Mouse (Mus musculus): ENCODE data around the gene Rsph4a. TPM values are rescaled to one million over a fixed set of nuclear protein-coding genes. Genes with fewer than 3 reads are reported as not detected.
A peak's percentile ranks its signal among the peaks of the same experiment; 100 is the strongest.

The Rsph4a gene
- polyA plus RNA-seq, 1 experiment from 2014 or later: 0.24 TPM

DNA sequence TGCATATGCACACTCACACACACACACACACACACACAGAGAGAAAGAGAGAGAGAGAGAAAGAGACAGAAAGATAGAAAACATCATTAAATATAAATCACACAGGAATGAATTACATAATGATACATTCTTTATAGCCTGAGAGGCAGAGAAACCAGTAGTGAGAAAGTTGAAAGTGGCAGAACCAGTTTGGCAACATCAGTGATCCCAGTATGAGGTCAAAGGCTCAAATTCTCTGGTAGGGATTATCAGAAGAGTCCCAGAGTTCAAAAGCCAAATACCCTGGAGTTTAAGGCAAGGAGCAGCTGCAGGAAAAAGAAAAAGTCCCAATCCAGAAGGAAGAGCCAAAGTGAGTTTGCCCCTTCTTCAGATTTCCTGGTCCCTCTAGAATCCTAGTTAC, 35.8 kb downstream of the Rsph4a start:
- Histone ChIP-seq H3K4me1 (replicated peaks; ENCODE audit: control insufficient read depth, insufficient read depth, low read length) (no peaks in the 10 kb centered on the region), H3K9ac (ENCODE audit: low read length) (no peak overlapping the region), H3K4me3 (ENCODE audit: low read depth, low read length) (no peak overlapping the region), H3K27me3 (ENCODE audit: control insufficient read depth, insufficient read depth, low read length) (no peaks in the 10 kb centered on the region), H3K4me2 (ENCODE audit: low read depth, low read length, severe bottlenecking) (no peak overlapping the region), H3K9me3 (ENCODE audit: control insufficient read depth, low read length) (no peaks in the 10 kb centered on the region), H3K27ac (ENCODE audit: low read depth, low read length) (no peak overlapping the region), H3K36me3 (ENCODE audit: control insufficient read depth, insufficient read depth, low read length) (peaks cover 5% of the 10 kb centered on the region; the same call in 1 of the 2 replicates)
- ATAC-seq (replicated peaks; ENCODE audit: low FRiP score) (no peak), DNase-seq (ENCODE audit: low spot score) (no peak)

GRCm38 (mm10) chr10:33945390-33945789, 40.5 kb downstream of the Rsph4a start:
- DNase-seq (ENCODE audit: low spot score): no peak
- H3K4me3 ChIP-seq (ENCODE audit: low read depth, low read length): no peak overlapping the region
- no peaks in the 10 kb centered on the region for H3K27me3 ChIP-seq (ENCODE audit: control insufficient read depth, insufficient read depth, low read length)
- H3K4me1 ChIP-seq (replicated peaks; ENCODE audit: control insufficient read depth, insufficient read depth, low read length): 0 out of 2 replicates have a peak, but pooled peaks cover 2% of the 10 kb centered on the region
- no peak overlapping the region for H3K4me2 ChIP-seq (ENCODE audit: low read depth, low read length, severe bottlenecking)
- WGBS: 90% methylated on average over 3 of the region's 3 CpGs
- H3K9ac ChIP-seq (ENCODE audit: low read length): no peak overlapping the region
- H3K36me3 ChIP-seq (ENCODE audit: control insufficient read depth, insufficient read depth, low read length): no peaks in the 10 kb centered on the region; the same call in 1 of the 2 replicates
- H3K9me3 ChIP-seq (ENCODE audit: control insufficient read depth, low read length): no peaks in the 10 kb centered on the region
- ATAC-seq (replicated peaks; ENCODE audit: low FRiP score): no peak
- no peak overlapping the region for H3K27ac ChIP-seq (ENCODE audit: low read depth, low read length)

DNA sequence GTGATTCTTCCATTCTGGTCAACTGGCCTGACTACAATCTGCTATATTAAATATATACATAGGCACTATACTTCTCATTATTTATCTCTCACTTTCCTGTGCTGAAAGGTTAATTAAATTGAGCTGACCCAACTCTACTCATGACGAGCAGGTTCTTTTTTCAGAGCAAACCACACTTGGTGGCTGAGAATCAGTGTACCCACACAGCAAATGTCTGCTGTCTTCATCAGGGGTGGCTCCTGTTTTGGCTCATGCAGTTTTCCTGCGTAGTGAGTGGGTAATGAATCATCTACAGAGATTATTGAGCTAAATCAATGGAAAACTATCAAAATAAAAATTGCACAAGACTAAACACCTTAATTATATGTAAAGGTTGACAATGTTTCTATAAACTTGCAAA, 41.4 kb downstream of the Rsph4a start:
- H3K4me2 ChIP-seq (ENCODE audit: low read depth, low read length, severe bottlenecking): no peak overlapping the region
- DNase-seq (ENCODE audit: low spot score): no peak
- 86% methylated on average over 2 of the region's 2 CpGs for WGBS
- H3K9me3 ChIP-seq (ENCODE audit: control insufficient read depth, low read length): no peaks in the 10 kb centered on the region
- H3K36me3 ChIP-seq (ENCODE audit: control insufficient read depth, insufficient read depth, low read length): no peaks in the 10 kb centered on the region; the same call in 1 of the 2 replicates
- no peaks in the 10 kb centered on the region for H3K27me3 ChIP-seq (ENCODE audit: control insufficient read depth, insufficient read depth, low read length)
- H3K4me1 ChIP-seq (replicated peaks; ENCODE audit: control insufficient read depth, insufficient read depth, low read length): 0 out of 2 replicates have a peak, but pooled peaks cover 2% of the 10 kb centered on the region
- no peak overlapping the region for H3K4me3 ChIP-seq (ENCODE audit: low read depth, low read length)
- no peak overlapping the region for H3K27ac ChIP-seq (ENCODE audit: low read depth, low read length)
- no peak overlapping the region for H3K9ac ChIP-seq (ENCODE audit: low read length)
- ATAC-seq (replicated peaks; ENCODE audit: low FRiP score): no peak

- Histone ChIP-seq H3K4me3 (ENCODE audit: low read depth, low read length) (peak within 1 kb of the TSS; percentile 70), H3K9ac (ENCODE audit: low read length) (peak within 1 kb of the TSS; percentile 93), H3K9me3 (ENCODE audit: control insufficient read depth, low read length) (no peaks in the 10 kb centered on the region), H3K4me1 (replicated peaks; ENCODE audit: control insufficient read depth, insufficient read depth, low read length) (0 out of 2 replicates have a peak, but pooled peaks cover 2% of the 10 kb centered on the region), H3K27ac (ENCODE audit: low read depth, low read length) (no peak within 1 kb of the TSS), H3K36me3 (ENCODE audit: control insufficient read depth, insufficient read depth, low read length) (no peaks in the 10 kb centered on the region), H3K27me3 (ENCODE audit: control insufficient read depth, insufficient read depth, low read length) (no peaks in the 10 kb centered on the region), H3K4me2 (ENCODE audit: low read depth, low read length, severe bottlenecking) (peak within 1 kb of the TSS; percentile 60)
- DNase-seq (ENCODE audit: low spot score) (peak; percentile 86), ATAC-seq (replicated peaks; ENCODE audit: low FRiP score) (peak; percentile 96)
- WGBS: 4% methylated on average over 42 of the region's 42 CpGs
These were observed 46.1 kb downstream of the Rsph4a start, which contains the start of gene Zup1 for GRCm38 (mm10) chr10:33950803-33951583. Gene Zup1, minus strand, starts transcription at chr10:33951269.

GRCm38 (mm10) chr10:33952509-33952908, 47.6 kb downstream of the Rsph4a start:
- H3K9me3 ChIP-seq (ENCODE audit: control insufficient read depth, low read length): no peaks in the 10 kb centered on the region
- no peaks in the 10 kb centered on the region for H3K27me3 ChIP-seq (ENCODE audit: control insufficient read depth, insufficient read depth, low read length)
- WGBS: 72% methylated on average over 3 of the region's 3 CpGs
- DNase-seq (ENCODE audit: low spot score): no peak
- H3K4me2 ChIP-seq (ENCODE audit: low read depth, low read length, severe bottlenecking): no peak overlapping the region
- no peak overlapping the region for H3K4me3 ChIP-seq (ENCODE audit: low read depth, low read length)
- no peaks in the 10 kb centered on the region for H3K36me3 ChIP-seq (ENCODE audit: control insufficient read depth, insufficient read depth, low read length)
- H3K27ac ChIP-seq (ENCODE audit: low read depth, low read length): no peak overlapping the region
- no peak overlapping the region for H3K9ac ChIP-seq (ENCODE audit: low read length)
- H3K4me1 ChIP-seq (replicated peaks; ENCODE audit: control insufficient read depth, insufficient read depth, low read length): 0 out of 2 replicates have a peak, but pooled peaks cover 2% of the 10 kb centered on the region
- ATAC-seq (replicated peaks; ENCODE audit: low FRiP score): no peak

Other genes with a start within 250 kb of the Rsph4a start
- gene Sult3a2, start 118.4 kb upstream of the Rsph4a start, polyA plus RNA-seq (2014; fragmentation: Nextera tagmentation; extraction: Ambion mirVana): not detected in 2 replicates
- not detected in 2 replicates for gene Sult3a1, start 47.4 kb upstream of the Rsph4a start, polyA plus RNA-seq (2014; fragmentation: Nextera tagmentation; extraction: Ambion mirVana)
- 25.4 and 27.1 TPM in 2 replicates for gene Zup1, start 46.2 kb downstream of the Rsph4a start, polyA plus RNA-seq (2014; fragmentation: Nextera tagmentation; extraction: Ambion mirVana)
- gene Rwdd1, start 114.5 kb downstream of the Rsph4a start, polyA plus RNA-seq (2014; fragmentation: Nextera tagmentation; extraction: Ambion mirVana): 151 and 165 TPM in 2 replicates
- not detected in 2 replicates for gene Trappc3l, start 132.5 kb downstream of the Rsph4a start, polyA plus RNA-seq (2014; fragmentation: Nextera tagmentation; extraction: Ambion mirVana)
- gene Calhm4, start 139.2 kb downstream of the Rsph4a start, polyA plus RNA-seq (2014; fragmentation: Nextera tagmentation; extraction: Ambion mirVana): not detected in 2 replicates
- gene Calhm5, start 191.4 kb downstream of the Rsph4a start, polyA plus RNA-seq (2014; fragmentation: Nextera tagmentation; extraction: Ambion mirVana): 0.20 and 0.32 TPM in 2 replicates
- 0.33 and 0.69 TPM in 2 replicates for gene Calhm6, start 222.9 kb downstream of the Rsph4a start, polyA plus RNA-seq (2014; fragmentation: Nextera tagmentation; extraction: Ambion mirVana)

Measured in forebrain, embryonic 11.5 days (tissue).